Mouse (Mus musculus) fibroblast of lung, adult 2 months (primary cell): Measurements from ENCODE around the gene Gm29276.
"Not testable (repeated sequence)": the region's sequence is repeated elsewhere in the genome, so short reads cannot be mapped to it uniquely, and the experiment has no call there.

ENCODE experiments used
- DNase-seq: peaks from one replicate; pipeline ENCODE4 v3.0.0-alpha.2; 2011; ENCODE audit warnings: low read depth

The Gm29276 gene

GRCm38 (mm10) chrY:42582150-42582549, at the start of gene Gm29276:
TSS of gene Gm29276 (minus strand) at chrY:42582250.
- not testable (repeated sequence) for DNase-seq
